Mouse (Mus musculus) kidney, postnatal 10 days (tissue): ENCODE data around the gene Crebbp.
A peak's percentile ranks its signal among the peaks of the same experiment; 100 is the strongest.
"Not testable (repeated sequence)": the region's sequence is repeated elsewhere in the genome, so short reads cannot be mapped to it uniquely, and the experiment has no call there.

Experiments used
- DNase-seq: peaks from one replicate; pipeline ENCODE4 v3.0.0; 2021; ENCODE audit warnings: mixed read lengths

Crebbp gene

DNA sequence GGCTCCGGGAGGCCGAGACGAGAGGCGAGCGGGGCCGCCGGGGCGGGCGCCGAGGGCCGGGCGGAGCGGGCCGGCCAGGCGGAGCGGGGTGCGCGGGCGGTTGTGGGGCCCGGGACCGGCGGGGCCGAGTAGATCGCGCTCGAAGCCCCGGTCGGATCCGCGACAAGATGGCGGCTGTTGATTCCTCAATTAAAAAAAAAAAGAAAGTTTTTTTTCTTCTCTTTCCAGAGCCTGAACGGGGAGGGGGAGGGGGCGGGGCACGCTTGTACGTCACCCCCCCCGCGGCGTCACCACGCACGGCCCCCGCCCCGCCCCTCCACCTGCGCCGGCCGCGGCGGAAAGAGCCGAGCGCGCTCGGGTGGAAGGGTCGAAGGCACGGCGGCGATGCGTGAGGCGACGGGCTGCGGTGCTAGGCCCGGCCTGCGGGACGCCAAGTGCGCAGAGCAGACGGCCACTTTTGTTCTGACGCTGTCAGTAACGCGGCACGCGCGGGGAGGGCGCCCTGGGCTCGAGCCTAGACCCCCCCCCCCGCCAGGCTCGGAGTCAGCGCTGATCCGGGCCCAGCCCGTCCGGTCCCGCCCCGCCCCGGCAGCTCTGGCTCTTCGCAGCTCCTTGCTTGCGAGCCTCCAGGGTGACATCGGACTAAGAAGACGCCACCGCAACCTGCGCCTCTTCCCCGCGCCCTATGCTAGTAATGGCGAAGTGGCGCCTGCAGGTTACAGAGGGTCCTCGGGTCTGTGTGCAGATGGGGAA is at the start of gene Crebbp:
Gene Crebbp, minus strand, starts transcription at position 199 of the 753 bp plus-strand sequence.
- DNase-seq = peak; percentile 97

DNA sequence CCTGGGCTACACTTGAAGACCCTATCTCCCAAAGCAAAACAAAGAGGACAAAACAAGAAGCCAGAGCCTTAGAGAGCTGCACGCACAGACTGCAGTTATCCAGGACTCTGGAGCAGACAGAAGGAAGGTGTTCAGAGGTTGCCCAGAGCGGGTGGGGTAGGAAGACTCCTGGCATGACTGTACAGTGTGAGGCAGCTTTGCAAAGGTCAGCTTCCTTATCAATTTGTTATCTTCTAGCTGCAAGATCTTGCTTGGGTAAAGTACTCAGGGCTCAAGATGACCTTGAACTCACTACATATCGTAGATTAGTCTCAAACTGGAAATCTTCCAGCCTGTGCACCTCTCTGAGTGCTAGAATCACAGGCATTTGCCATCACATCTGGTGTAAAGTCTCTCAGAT is 49.7 kb upstream of the Crebbp start:
- DNase-seq = no peak

DNA sequence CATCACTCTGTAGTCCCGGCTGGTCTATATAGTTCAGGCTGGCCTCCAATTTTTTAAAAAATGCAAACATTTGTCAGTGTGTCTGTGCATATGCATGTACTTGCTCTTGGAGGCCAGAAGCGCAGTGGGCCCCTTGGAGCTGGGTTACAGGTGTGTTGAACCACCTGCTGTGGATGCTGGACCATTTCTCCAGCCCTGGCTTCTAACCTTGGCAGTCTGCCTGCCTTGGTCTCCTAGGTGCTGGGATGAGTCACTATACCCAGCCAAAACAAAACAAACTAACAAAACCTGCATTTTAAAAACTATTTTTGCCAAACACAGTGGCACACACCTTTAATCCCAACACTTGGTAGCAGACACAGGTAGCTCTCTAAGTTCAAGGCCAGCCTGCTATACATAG is 43.7 kb upstream of the Crebbp start:
- no peak for DNase-seq

DNA sequence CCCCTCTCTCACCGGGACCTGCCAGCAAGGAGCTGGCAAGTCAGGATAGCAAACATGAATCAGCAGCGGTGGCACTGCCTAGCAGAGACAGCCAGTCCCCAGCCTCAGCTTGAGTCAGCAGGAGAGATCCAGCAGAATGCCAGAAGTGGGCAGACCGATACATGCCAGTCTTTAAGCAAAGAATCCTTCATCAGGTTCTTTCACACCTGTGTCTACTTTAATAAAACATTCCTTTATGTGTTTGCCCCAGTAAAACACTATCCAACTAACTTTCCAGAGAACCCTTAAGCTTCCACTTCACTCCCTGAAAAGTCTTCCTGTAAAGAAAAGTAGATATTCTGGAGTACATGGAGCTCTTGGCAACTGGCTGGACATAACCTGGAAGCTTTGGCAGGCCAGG is 35.0 kb upstream of the Crebbp start:
- no peak for DNase-seq

DNA sequence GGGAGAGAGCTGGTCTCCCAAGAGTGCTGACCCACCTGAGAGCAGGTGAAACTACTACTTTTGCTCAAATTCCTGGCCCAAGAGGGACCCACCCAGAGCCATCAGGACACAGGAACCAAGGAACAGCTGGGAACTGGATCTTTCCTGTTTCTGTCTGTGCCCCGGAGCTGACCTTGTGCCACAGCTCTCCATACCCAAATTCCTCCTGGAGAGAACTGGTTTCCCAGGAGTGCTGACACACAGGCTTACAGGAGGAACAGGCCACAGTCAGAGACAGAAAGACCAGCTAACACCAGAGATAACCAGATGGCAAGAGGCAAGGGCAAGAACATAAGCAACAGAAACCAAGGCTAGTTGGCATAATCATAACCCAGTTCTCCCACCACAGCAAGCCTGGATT is 31.4 kb upstream of the Crebbp start:
- not testable (repeated sequence) for DNase-seq

DNA sequence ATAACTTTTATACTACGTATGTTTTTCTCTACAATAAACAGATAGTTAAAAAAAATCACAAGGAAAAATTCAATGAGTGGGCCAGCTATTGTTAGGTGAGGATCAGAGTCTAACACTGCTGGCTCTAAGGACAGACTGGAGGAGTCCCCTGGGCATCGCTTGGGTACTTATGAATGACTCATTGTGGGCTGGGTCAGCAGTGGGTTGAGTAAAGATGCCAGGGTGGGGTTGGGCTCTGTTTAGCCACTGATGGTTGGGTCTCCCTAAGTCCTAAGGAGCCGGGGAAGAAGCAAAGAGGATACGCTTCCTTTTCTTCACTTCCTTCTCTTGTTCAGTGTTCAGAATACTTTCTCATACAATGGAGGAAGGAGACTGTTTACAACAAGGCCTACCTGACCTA is 22.3 kb upstream of the Crebbp start:
- no peak for DNase-seq

DNA sequence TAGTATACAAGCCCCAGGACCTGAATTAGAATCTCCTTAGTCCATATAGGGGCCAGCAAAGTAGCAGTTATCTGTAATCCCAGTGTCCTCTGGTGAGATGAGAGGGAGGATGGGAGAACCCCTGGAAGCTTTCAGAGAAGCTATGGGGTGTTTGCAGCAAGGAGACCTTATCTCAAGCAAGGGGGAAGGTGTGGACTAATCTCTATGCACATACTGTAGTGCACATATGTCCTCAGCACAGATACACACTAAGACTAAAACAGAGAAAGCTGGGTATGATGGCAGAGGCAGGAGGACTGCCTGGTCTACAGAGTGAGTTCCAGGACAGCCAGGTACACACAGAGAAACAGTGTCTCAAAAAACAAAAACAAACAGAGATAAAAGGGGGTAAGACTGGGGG is 21.8 kb upstream of the Crebbp start:
- DNase-seq = no peak

DNA sequence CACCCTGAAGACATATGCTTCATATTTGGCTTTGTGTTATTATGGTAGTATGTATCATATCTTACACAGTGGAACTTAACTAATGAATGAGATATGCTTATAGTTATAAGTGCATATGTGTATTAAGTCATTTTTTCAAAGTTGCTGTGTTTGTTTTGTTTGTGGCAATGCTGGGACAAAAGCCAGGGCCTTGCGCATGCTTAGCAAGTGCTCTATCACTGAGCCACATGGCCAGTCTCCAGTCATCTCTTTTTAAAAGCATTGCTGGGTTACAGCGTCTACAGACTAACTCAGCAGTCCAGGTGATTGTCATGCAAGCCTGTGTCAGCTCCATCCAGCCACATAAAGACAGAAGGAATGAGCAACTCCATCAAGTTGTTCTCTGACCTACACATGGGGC is 12.0 kb upstream of the Crebbp start:
- DNase-seq = no peak

DNA sequence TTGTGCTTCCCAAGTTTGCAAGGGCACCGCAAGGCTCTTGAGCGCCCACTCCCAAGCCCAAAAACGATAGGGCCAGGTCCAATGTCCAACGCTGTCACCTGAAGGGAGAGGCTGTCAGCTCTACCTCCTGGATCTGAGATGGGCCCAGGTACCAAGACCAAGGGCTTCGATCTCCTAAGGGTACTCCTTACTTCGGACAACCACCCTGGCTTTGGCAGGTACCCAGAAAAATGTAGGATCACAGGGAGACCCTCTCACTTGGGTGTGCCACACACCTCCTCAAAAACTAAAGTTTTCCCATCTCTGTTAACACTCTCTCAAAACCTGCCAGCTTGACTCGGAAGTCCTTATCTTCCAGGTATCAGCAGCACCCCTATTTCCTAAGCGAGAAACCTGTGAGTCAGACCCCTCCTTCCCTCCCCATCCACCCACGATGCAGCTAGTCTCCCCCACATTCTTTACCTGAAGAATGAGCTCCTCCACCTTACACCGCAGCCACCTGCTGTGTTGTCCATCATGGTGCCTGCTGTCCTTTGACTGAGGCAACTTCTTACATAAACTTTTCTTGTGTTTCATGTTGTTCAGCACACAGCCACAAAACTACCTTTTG is 939 bp upstream of the Crebbp start:
- no peak for DNase-seq

DNA sequence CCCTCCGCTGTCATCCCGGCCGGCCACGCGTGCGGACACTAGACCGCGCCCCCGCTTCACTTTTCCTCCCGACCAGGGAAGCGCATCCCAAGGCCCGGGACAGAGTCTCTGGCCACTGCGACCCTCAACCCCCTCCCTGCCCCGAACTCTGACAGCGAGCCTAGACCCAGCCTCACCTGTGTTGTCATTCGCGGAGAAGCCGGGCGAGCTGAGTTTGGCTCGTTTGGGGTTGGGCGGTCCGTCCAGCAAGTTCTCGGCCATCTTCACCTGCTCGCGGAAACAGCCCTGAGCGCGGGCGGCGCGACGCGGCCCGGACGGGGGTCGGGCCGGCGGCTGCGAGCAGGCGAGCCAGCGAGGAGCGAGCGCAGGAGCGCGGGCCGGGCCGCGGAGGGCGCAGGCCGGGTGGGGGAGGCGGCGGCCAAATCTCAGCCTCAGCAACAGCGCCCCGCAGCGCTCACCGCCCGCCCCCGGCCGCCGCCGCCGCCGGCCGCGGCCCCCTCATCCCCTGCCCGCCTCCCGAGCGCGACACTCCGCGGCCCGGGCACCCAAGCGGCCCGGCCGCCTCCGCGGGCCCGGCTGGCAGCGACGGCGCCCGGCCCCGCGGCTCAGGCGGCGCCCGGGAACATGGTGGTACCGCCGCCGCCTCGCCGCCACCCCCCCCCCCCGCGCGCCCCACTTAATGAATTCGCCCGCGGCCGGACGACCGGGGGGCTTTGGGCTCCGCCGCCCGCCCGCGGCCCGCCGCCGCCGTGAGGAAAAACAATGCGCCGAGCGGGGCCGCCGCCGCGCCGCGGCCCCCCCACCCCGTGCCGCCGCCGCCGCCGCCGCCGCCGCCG is 616 bp downstream of the Crebbp start:
- peak; percentile 87 for DNase-seq

DNA sequence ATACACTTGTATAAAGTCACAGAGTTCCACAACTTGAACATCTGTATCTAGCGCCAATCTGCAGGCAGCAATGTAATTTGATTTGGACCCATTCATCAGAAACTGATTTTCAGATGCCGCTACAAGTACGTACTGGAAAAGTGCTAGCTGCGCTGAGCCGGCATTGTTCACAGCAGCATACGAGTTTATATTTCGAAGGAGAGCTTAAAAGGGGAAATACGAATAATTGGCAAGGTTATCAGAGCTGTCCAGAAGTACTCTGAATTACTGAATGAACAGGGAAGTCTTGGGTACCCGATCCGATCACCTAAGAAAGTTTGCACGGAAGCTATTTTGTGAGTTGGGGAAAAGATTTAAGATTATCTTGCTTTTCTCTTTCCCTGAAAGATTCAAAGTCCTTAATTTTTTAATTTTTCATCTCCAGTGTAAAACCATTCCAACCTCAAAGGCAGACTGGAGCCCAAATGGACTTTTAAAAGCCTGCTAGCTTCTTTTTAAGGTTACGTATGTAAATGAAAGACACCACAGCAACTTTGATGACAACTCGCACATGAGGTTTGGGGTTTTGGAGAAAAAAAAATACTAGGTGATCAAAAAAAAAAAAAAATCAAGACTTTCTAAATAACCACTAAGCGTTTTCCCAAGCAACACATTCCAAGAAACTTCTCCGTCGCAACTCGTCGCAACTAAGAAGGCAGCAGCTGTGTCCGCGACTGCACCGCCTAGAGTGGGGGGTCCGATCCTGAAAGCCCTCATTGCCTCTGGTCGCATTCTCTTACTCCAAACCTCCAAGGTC is 1.4 kb downstream of the Crebbp start:
- no peak for DNase-seq

DNA sequence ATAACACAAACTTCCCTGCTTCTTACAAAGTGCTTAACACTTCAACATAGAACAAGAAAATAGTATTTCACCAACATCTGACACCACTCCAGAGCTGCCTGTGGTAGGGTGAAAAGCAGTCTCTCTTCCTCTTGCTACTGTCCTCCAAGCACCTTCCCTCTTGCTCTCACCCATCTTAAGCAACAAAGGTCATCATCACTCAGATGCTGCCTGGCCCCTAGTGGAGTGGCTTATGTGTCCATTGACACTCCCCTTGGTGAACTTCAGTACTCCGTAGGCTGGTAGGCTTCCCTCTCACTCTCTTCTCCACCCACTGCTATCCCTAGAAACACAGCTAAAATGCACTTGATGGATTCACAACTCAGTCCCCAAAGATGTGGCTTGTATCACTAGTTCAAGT is 3.5 kb downstream of the Crebbp start:
- no peak for DNase-seq

DNA sequence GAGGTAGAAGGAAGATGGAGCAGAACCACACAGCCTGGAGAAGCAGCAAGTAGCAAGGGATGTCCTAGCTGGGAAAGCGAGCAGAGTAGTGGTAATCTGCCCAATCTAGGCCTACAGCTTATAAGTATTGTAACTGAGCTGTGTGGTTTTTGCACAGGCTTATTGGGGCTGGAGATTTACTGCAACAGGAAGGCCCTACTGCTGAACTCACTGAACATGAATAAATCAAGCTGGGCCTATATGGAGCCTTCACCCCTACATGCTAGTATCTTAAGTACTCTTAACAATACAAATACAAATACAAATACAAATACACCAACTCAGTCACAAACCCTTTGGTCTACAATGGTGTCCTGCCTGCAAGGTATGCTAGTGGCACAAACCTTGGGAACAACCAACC is 10.2 kb downstream of the Crebbp start:
- DNase-seq = no peak

DNA sequence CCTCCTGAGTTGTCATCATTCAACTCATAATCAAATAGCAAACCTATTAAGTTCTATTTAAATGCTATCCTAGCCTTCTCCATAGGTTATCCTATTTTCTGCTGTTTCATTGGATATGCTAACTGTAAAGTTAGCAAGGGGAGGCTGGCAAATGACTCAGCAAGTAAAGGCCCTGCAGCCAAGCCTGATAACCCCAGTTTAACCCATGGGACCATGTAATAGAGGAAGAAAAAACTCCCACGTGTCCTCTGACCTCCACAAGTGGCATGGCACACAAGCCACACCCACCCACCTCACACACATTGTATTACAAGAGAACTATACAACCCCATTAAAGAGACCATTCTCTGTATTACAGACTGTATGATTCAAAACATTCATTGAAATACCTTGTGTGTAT is 13.8 kb downstream of the Crebbp start:
- no peak for DNase-seq

DNA sequence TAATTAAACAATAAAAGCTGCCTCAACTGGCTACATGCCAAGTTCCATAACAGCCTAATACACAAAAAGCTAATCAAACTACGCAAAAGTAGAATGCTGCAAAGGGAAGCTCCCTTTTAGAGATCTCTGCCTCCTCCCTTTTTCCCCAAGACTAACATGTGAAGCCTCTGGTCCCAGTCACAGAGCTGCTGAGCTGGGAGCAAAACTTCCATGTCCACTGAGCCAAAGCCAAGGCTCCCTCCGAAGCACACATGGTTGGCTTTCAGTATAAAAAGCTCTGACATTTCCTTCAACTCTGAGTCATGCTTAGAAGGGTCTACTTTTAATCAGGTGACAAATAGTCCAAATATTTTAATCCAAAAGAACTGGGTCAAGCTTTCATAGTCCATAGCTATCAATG is 14.2 kb downstream of the Crebbp start:
- DNase-seq = no peak

DNA sequence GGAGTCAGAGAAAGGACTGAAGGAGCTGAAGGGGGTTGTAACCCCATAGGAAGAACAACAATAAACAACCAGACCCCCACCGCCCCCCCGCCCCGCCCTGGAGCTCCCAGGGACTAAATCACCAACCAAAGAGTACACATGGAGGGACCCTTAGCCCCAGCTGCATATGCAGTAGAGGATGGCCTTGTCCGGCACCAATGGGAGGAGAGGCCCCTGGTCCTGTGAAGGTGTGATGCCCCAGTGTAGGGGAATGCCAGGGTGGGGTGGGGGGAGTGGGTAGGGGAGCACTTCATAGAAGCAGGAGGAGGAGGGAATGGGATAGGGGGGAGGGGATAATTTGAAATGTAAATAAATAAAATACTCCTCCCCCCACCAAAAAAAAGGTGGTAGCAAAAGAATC is 15.8 kb downstream of the Crebbp start:
- no peak for DNase-seq

DNA sequence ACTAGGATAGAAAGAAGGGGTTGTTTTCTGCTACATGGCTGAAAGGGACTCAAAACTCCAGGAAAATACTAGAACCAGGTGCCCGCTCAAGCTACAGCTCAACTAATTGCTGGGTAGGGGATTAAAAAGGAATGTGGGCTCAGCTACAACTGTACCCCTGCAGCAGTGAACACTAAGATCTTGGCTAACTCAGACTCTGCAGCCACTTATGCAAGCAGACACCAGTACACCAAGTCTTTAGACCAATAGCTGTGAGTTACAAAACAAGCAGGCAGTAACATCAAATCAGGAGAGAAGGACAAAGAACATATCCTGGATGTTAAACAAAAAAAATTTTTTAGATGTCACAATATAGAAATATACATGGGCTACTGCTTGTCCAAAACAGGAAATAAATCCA is 23.6 kb downstream of the Crebbp start:
- DNase-seq = no peak

DNA sequence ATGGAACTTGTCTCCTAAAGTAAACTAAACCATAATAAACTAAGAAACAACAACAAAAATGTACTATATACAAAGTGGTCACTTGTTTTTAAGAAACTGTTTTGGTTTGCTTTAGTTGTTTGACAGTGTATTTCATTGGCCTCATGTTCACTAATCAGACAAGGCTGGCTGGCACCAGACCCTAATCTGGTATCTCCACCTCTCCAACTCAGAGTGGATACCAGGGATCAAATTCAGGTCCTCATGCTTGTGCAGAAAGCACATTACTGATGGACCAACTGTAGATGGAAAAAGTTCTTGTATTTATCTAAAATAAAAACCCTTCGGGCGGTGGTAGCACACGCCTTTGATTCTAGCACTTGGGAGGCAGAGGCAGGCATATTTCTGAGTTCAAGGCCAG is 38.7 kb downstream of the Crebbp start:
- DNase-seq = no peak

DNA sequence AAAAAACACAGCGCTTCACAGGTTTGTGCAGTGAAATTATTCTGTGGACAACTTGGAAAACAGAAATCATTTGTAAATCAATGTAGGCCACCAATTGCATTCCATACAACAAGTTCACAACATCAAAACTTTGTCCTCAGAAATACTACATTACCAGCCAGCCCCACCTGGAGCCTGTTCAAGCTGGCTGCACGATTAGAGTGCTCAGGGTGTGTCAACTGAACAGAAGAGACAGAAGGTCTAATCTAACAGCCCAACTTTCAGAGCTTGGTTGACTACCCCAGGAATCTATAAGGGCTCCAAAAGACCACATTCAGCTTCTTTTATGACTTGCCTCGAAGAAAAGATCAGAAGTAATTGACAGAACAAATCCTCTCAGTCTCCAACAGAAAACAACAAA is 44.3 kb downstream of the Crebbp start:
- DNase-seq = no peak

DNA sequence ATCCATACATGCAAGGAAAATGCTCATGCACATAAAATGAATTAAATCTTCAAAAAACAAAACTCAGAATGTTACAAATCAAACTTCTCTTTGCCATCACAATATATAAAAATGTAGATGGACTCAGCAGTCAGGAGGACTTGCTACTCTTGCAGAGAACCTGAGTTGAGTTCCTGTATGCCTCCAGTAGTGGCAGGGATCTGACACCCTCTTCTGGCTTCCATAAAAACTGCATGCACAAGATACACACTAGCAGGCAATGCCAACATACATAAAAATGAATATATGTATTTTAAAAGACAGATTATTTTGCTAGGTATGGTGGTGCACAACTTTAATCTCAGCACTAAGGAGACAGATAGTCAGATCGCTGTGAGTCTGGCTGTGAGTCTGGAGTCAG is 45.3 kb downstream of the Crebbp start:
- no peak for DNase-seq

DNA sequence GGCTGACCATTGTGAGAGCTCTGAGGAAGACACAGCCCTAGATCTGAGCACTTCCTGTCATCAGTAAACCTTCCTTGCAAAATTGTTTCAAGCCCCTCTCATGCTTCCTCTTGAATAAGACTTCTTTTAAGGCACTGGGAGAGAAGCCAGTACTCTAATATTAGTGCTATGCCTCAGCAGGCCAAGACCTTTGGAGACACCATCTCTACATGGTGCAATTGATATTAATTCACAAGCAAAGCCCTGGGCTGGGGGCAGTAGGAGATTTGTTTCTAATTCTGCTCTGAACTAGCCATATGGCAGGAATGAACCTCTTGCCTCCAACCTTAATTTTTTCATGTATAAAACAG is 52.9 kb downstream of the Crebbp start:
- DNase-seq = no peak

DNA sequence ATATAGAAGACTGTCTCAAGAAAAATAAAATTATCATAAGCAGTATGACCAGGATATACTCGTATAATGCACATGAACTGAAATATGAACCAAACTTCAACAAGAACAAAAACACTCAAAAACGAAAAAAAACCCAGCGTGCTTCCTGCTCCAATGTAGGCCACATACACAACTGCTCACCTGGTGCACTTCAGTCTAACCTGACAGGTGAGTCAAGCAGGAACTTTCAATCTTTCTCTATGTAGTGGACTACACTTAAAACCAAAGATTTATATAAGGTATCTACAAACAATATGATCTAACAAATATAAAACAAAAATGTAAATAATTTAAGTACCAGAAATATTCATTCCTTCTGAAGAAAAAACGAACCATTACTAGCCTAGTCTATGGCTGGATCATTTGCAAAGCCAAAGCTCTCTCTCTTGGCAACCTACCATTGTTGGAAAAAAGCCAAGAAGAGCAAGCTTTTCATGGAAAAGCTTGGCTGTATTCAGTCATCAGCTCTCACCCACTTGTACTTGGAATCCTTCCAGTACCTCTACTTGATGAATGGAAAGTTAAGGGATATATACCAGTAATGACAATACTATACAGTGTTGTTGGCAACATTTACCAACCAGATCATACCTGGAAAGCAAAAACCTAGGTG is 53.4 kb downstream of the Crebbp start:
- DNase-seq = no peak

DNA sequence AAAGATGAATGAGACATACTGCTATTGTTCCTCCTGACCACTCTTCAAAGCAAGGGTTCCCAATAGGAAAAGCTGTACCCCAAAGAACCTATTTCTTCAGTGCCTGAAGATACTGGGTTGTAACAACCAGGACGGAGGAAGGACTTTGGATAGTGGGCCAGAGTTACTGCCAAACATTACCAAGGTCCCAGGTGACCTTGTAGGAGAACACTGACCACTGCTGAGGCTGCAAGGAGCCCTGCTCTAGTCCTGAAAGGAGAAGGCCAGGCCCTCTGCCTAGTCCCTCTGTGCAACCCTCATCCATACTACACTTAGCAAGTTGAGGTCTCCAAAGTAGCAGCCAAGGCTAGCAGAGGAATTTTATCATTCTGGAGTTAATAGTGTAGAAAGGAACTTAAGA is 60.7 kb downstream of the Crebbp start:
- DNase-seq = no peak
